Mouse (Mus musculus): ENCODE measurements at regions not wholly inside any gene's neighbourhood (a gene's known extent, or its start where the extent isn't known, plus 50 kb on each side); places are given as distances from the start of the nearest gene placed in this dataset.

DNA sequence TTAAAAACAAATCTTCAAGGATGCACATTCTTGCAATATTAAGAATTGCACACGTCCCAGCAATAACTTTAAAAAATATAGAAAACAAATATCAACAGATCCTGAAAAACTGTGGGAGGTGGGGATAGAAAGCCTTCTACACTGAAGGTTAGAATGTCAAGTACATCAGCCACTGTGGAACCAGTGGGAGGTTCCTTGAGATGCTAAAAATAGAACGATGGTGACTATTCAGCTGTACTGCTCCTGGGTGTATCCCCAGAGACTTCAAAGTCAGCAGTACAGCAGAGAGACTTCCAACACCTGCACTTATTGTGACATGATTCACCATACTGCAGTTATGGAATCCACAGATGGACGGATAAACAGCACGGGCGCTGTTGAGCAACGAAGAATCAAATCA lies 524.7 kb upstream of the Gm19410 start:
- Histone ChIP-seq H3K4me3 (ENCODE audit: low read depth, low read length) (no peak overlapping the region), H3K4me2 (ENCODE audit: low read depth, low read length, severe bottlenecking) (no peak overlapping the region), H3K27me3 (ENCODE audit: control insufficient read depth, insufficient read depth, low read length) (no peaks in the 10 kb centered on the region), H3K9me3 (ENCODE audit: control insufficient read depth, low read length) (no peaks in the 10 kb centered on the region), H3K36me3 (ENCODE audit: control insufficient read depth, insufficient read depth, low read length) (no peaks in the 10 kb centered on the region), H3K27ac (ENCODE audit: low read depth, low read length) (no peak overlapping the region), H3K9ac (ENCODE audit: low read length) (no peak overlapping the region), H3K4me1 (replicated peaks; ENCODE audit: control insufficient read depth, insufficient read depth, low read length) (peaks cover 6% of the 10 kb centered on the region; the same call in 1 of the 2 replicates)
- DNase-seq (ENCODE audit: low spot score) (no peak), ATAC-seq (replicated peaks; ENCODE audit: low FRiP score) (no peak)
- 90% methylated on average over 6 of the region's 6 CpGs for WGBS

DNA sequence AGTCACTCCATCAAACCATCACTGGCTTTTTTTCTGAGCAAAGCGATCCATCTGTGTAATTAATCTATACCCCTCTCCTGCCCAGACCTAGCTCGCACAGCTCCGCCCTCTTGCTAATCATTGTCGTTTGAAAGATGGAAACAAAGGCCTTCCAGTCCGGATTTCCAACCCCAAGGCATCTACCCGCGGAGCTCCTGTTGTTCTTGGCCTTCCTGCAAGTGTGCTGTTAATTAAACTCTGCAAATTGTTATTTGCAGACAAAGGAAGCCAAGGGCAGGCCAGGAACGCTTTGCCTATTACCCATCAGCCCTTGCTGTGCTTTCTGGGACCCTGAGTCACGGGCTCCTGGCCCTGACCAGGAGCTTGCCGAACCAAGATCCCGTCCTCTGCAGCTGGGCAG lies 522.0 kb upstream of the Gm19410 start:
- Histone ChIP-seq H3K36me3 (ENCODE audit: control insufficient read depth, insufficient read depth, low read length) (no peaks in the 10 kb centered on the region), H3K27me3 (ENCODE audit: control insufficient read depth, insufficient read depth, low read length) (no peaks in the 10 kb centered on the region), H3K4me2 (ENCODE audit: low read depth, low read length, severe bottlenecking) (peak overlapping the region; percentile 28), H3K9ac (ENCODE audit: low read length) (peak overlapping the region; percentile 27; the same call in 1 of the 2 replicates), H3K4me3 (ENCODE audit: low read depth, low read length) (no peak overlapping the region), H3K27ac (ENCODE audit: low read depth, low read length) (0 out of 2 replicates have a peak overlapping the region, but pooled peaks have one; percentile 25), H3K4me1 (replicated peaks; ENCODE audit: control insufficient read depth, insufficient read depth, low read length) (peaks cover 6% of the 10 kb centered on the region; the same call in 1 of the 2 replicates), H3K9me3 (ENCODE audit: control insufficient read depth, low read length) (no peaks in the 10 kb centered on the region)
- ATAC-seq (replicated peaks; ENCODE audit: low FRiP score) (peak; percentile 78; the same call in 1 of the 2 replicates), DNase-seq (ENCODE audit: low spot score) (peak; percentile 72)
- WGBS: 11% methylated on average over 11 of the region's 11 CpGs

- DNase-seq (ENCODE audit: low spot score) (no peak), ATAC-seq (replicated peaks; ENCODE audit: low FRiP score) (no peak)
- H3K27me3 ChIP-seq (ENCODE audit: control insufficient read depth, insufficient read depth, low read length): no peaks in the 10 kb centered on the region
- H3K9me3 ChIP-seq (ENCODE audit: control insufficient read depth, low read length): no peaks in the 10 kb centered on the region
- H3K9ac ChIP-seq (ENCODE audit: low read length): no peak overlapping the region
- H3K36me3 ChIP-seq (ENCODE audit: control insufficient read depth, insufficient read depth, low read length): no peaks in the 10 kb centered on the region
- no peaks in the 10 kb centered on the region for H3K4me1 ChIP-seq (replicated peaks; ENCODE audit: control insufficient read depth, insufficient read depth, low read length)
- 85% methylated on average over 7 of the region's 7 CpGs for WGBS
- H3K27ac ChIP-seq (ENCODE audit: low read depth, low read length): no peak overlapping the region
- H3K4me3 ChIP-seq (ENCODE audit: low read depth, low read length): no peak overlapping the region
- H3K4me2 ChIP-seq (ENCODE audit: low read depth, low read length, severe bottlenecking): no peak overlapping the region
Measured at GRCm38 (mm10) chr8:35249747-35250375, 515.7 kb upstream of the Gm19410 start.

DNA sequence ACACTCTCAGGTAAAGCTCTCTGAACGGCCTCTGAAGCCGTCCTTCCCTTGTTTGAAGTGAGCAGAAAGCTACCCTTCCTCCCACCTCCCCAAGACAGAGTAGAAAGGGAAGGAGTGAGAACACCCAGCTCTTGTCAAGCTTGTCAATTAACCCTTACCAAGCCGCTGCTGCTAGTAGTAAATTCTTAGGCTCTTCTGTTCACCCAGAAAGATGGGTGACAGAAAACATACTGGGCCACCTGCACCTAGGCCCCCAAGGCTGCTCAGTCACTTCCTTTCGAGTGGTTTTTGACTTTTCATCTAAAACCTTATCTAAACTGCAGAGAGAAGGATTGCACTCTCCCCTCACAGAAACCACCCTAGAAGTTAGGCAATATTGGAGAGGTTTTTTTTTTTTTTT lies 514.9 kb upstream of the Gm19410 start:
- no peak for ATAC-seq (replicated peaks; ENCODE audit: low FRiP score)
- no peak overlapping the region for H3K27ac ChIP-seq (ENCODE audit: low read depth, low read length)
- no peak overlapping the region for H3K4me3 ChIP-seq (ENCODE audit: low read depth, low read length)
- no peak for DNase-seq (ENCODE audit: low spot score)
- H3K4me2 ChIP-seq (ENCODE audit: low read depth, low read length, severe bottlenecking): no peak overlapping the region
- no peak overlapping the region for H3K9ac ChIP-seq (ENCODE audit: low read length)
- H3K27me3 ChIP-seq (ENCODE audit: control insufficient read depth, insufficient read depth, low read length): no peaks in the 10 kb centered on the region
- H3K9me3 ChIP-seq (ENCODE audit: control insufficient read depth, low read length): no peaks in the 10 kb centered on the region
- WGBS: 67% methylated on average over 4 of the region's 4 CpGs
- H3K4me1 ChIP-seq (replicated peaks; ENCODE audit: control insufficient read depth, insufficient read depth, low read length): no peaks in the 10 kb centered on the region
- H3K36me3 ChIP-seq (ENCODE audit: control insufficient read depth, insufficient read depth, low read length): no peaks in the 10 kb centered on the region

DNA sequence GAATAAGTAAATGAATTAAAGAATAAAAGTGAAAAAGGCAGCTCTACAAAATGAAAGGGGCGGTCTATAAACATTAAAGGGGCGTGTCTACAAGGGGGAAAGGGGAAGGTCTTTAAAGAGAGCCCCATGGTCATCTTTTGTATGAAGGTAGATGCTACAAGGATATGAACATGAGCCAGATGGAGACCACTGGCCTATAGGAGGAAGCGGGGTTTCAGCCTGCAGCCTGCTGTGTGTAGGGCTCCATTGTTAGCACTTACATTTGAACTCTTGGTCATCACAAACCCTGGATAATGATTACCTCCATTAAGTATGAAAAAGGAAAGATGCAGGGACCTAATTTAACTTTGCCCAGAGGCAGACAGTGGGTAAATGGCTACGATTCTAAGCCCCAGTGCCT lies 511.6 kb upstream of the Gm19410 start:
- no peak overlapping the region for H3K4me3 ChIP-seq (ENCODE audit: low read depth, low read length)
- no peak overlapping the region for H3K4me2 ChIP-seq (ENCODE audit: low read depth, low read length, severe bottlenecking)
- H3K27ac ChIP-seq (ENCODE audit: low read depth, low read length): no peak overlapping the region
- no peaks in the 10 kb centered on the region for H3K4me1 ChIP-seq (replicated peaks; ENCODE audit: control insufficient read depth, insufficient read depth, low read length)
- H3K36me3 ChIP-seq (ENCODE audit: control insufficient read depth, insufficient read depth, low read length): no peaks in the 10 kb centered on the region
- no peaks in the 10 kb centered on the region for H3K9me3 ChIP-seq (ENCODE audit: control insufficient read depth, low read length)
- ATAC-seq (replicated peaks; ENCODE audit: low FRiP score) (no peak), DNase-seq (ENCODE audit: low spot score) (no peak)
- no peak overlapping the region for H3K9ac ChIP-seq (ENCODE audit: low read length)
- H3K27me3 ChIP-seq (ENCODE audit: control insufficient read depth, insufficient read depth, low read length): no peaks in the 10 kb centered on the region
- 86% methylated on average over 4 of the region's 4 CpGs for WGBS

DNA sequence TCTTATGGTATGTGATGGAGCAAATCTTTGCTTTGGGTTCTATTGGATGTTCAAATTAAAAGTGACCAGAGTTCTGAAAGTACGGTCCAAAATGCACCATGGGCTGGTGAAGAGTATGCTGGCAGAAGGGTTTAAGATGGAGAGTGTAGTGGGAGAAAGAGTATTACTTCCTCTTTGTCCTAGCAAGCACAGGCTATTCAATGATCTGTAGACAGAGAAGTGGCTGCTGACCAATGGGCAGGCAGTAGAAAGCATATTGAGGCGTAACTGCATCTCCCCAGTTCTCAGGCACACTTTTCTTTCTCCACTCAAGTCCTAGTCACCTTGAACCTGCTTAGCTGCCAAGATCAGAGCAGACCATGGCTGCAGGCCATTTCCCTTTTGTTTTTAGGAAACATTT lies 510.3 kb upstream of the Gm19410 start:
- H3K4me3 ChIP-seq (ENCODE audit: low read depth, low read length): no peak overlapping the region
- DNase-seq (ENCODE audit: low spot score) (no peak), ATAC-seq (replicated peaks; ENCODE audit: low FRiP score) (no peak)
- no peak overlapping the region for H3K4me2 ChIP-seq (ENCODE audit: low read depth, low read length, severe bottlenecking)
- WGBS: 87% methylated on average over 2 of the region's 2 CpGs
- H3K27ac ChIP-seq (ENCODE audit: low read depth, low read length): no peak overlapping the region
- no peaks in the 10 kb centered on the region for H3K4me1 ChIP-seq (replicated peaks; ENCODE audit: control insufficient read depth, insufficient read depth, low read length)
- H3K9me3 ChIP-seq (ENCODE audit: control insufficient read depth, low read length): no peaks in the 10 kb centered on the region
- H3K36me3 ChIP-seq (ENCODE audit: control insufficient read depth, insufficient read depth, low read length): no peaks in the 10 kb centered on the region
- no peak overlapping the region for H3K9ac ChIP-seq (ENCODE audit: low read length)
- no peaks in the 10 kb centered on the region for H3K27me3 ChIP-seq (ENCODE audit: control insufficient read depth, insufficient read depth, low read length)

DNA sequence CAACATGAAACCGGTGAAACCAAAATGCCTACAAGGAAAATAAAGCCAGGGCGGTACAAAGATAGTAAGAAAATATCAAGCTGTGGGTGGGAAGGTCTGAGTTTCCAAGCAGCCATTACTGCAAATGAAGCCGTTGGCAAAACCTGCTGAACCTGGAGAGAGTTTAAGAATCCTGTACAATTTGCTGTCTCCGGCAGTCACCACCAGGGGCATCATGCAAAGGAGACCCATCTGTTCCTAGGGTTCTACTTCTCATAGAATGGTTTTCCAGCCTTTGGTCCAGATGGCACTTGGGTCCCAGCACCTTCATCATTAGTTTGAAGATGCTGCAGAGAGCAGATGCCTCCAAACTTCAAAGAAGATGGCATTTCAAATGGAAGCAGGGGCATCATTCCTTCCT lies 508.6 kb upstream of the Gm19410 start:
- ATAC-seq (replicated peaks; ENCODE audit: low FRiP score): no peak
- DNase-seq (ENCODE audit: low spot score): no peak
- Histone ChIP-seq H3K27ac (ENCODE audit: low read depth, low read length) (no peak overlapping the region), H3K4me2 (ENCODE audit: low read depth, low read length, severe bottlenecking) (no peak overlapping the region), H3K4me3 (ENCODE audit: low read depth, low read length) (no peak overlapping the region), H3K9me3 (ENCODE audit: control insufficient read depth, low read length) (no peaks in the 10 kb centered on the region), H3K27me3 (ENCODE audit: control insufficient read depth, insufficient read depth, low read length) (no peaks in the 10 kb centered on the region), H3K36me3 (ENCODE audit: control insufficient read depth, insufficient read depth, low read length) (no peaks in the 10 kb centered on the region), H3K9ac (ENCODE audit: low read length) (no peak overlapping the region), H3K4me1 (replicated peaks; ENCODE audit: control insufficient read depth, insufficient read depth, low read length) (no peaks in the 10 kb centered on the region)
- 54% methylated on average over 4 of the region's 4 CpGs for WGBS

- ATAC-seq (replicated peaks; ENCODE audit: low FRiP score): no peak
Measured at GRCm38 (mm10) chr8:35268221-35268620, 497.4 kb upstream of the Gm19410 start.

DNA sequence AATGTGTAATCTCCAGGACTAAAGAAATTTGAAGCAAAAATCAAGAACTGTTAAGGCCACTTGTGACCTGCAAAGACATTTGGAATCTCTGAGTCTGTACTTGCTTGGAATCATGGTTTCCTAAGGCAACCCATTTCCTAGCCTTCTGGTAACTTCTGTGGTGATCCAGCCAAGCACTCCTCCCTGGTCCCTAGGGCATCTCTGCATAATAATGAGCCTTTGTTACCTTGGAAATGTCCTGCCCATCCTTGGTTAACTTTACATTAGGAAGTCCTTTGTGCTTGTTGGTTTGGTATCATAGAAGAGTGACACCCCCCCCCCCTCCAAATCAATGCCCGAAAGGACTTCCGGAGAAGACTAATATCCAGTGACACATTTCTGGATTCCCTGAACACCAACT lies 496.6 kb upstream of the Gm19410 start:
- H3K9me3 ChIP-seq (ENCODE audit: control insufficient read depth, low read length): no peaks in the 10 kb centered on the region
- ATAC-seq (replicated peaks; ENCODE audit: low FRiP score) (no peak), DNase-seq (ENCODE audit: low spot score) (no peak)
- H3K27me3 ChIP-seq (ENCODE audit: control insufficient read depth, insufficient read depth, low read length): no peaks in the 10 kb centered on the region
- no peak overlapping the region for H3K9ac ChIP-seq (ENCODE audit: low read length)
- 88% methylated on average over 2 of the region's 2 CpGs for WGBS
- H3K4me1 ChIP-seq (replicated peaks; ENCODE audit: control insufficient read depth, insufficient read depth, low read length): no peaks in the 10 kb centered on the region
- H3K4me3 ChIP-seq (ENCODE audit: low read depth, low read length): no peak overlapping the region
- H3K36me3 ChIP-seq (ENCODE audit: control insufficient read depth, insufficient read depth, low read length): no peaks in the 10 kb centered on the region
- H3K27ac ChIP-seq (ENCODE audit: low read depth, low read length): no peak overlapping the region
- no peak overlapping the region for H3K4me2 ChIP-seq (ENCODE audit: low read depth, low read length, severe bottlenecking)

More at GRCm38 (mm10) chr8:35268221-35268620, 497.4 kb upstream of the Gm19410 start:
- 84% methylated on average over 5 of the region's 5 CpGs for WGBS
- Histone ChIP-seq H3K9me3 (ENCODE audit: control insufficient read depth, low read length) (no peaks in the 10 kb centered on the region), H3K4me2 (ENCODE audit: low read depth, low read length, severe bottlenecking) (no peak overlapping the region), H3K27me3 (ENCODE audit: control insufficient read depth, insufficient read depth, low read length) (no peaks in the 10 kb centered on the region), H3K36me3 (ENCODE audit: control insufficient read depth, insufficient read depth, low read length) (no peaks in the 10 kb centered on the region), H3K9ac (ENCODE audit: low read length) (no peak overlapping the region), H3K4me3 (ENCODE audit: low read depth, low read length) (no peak overlapping the region), H3K4me1 (replicated peaks; ENCODE audit: control insufficient read depth, insufficient read depth, low read length) (no peaks in the 10 kb centered on the region), H3K27ac (ENCODE audit: low read depth, low read length) (no peak overlapping the region)
- DNase-seq (ENCODE audit: low spot score): no peak
